Mouse (Mus musculus) hindbrain, embryonic 15.5 days (tissue): Measurements from ENCODE around the gene Nenf. TPM values are rescaled to one million over a fixed set of nuclear protein-coding genes. Genes with fewer than 3 reads are reported as not detected.
A peak's percentile ranks its signal among the peaks of the same experiment; 100 is the strongest.

Source experiments
- ATAC-seq: fragments of 200-750 bp; cut with Nextera tagmentation; 2 replicates; pipeline ENCODE4 v1.8.0; 2017; ENCODE audit warnings: low read depth, moderate number of reproducible peaks, moderate TSS enrichment; ENCODE audit not compliant: low FRiP score
- H3K27ac ChIP-seq: fragments of 300-500 bp; sonication (generic); replicated peaks from 2 replicates; pipeline ENCODE4 v1.5.1; 2015; ENCODE audit warnings: mild to moderate bottlenecking, inconsistent platforms
- H3K27me3 ChIP-seq: fragments of 300-500 bp; sonication (generic); 2 replicates; pipeline ENCODE4 v1.6.1; 2015; ENCODE audit warnings: control low read depth, inconsistent platforms
- H3K36me3 ChIP-seq: fragments of 300-500 bp; sonication (generic); 2 replicates; pipeline ENCODE4 v1.6.1; 2015; ENCODE audit warnings: control low read depth, inconsistent platforms
- H3K4me1 ChIP-seq: fragments of 300-500 bp; sonication (generic); replicated peaks from 2 replicates; pipeline ENCODE4 v1.6.1; 2015; ENCODE audit warnings: control low read depth, inconsistent platforms
- H3K4me2 ChIP-seq: fragments of 300-500 bp; sonication (generic); 2 replicates; pipeline ENCODE4 v1.6.1; 2015; ENCODE audit warnings: moderate library complexity, mild to moderate bottlenecking, inconsistent platforms
- H3K4me3 ChIP-seq: fragments of 300-500 bp; sonication (generic); 2 replicates; pipeline ENCODE4 v1.5.1; 2015; ENCODE audit warnings: mild to moderate bottlenecking, inconsistent platforms
- H3K9ac ChIP-seq: fragments of 300-500 bp; sonication (generic); 2 replicates; pipeline ENCODE4 v1.6.1; 2015; ENCODE audit warnings: inconsistent platforms
- H3K9me3 ChIP-seq: fragments of 300-500 bp; sonication (generic); 2 replicates; pipeline ENCODE4 v1.6.1; 2016; ENCODE audit warnings: control low read depth, inconsistent platforms
- WGBS: fragments of 180-500 bp; shearing (Covaris S2); methylation state at CpG from one replicate; pipeline ENCODE4 v1.1.7; 2015; 5-methylcytosine and 5-hydroxymethylcytosine counted together
- polyA plus RNA-seq: library from polyadenylated mRNA; unstranded; fragments of >200 nt; fragmentation: Nextera tagmentation; extraction: Ambion mirVana; gene quantifications from 2 replicates; pipeline ENCODE4 v1.2.1, GENCODE M21; 2015

The Nenf gene
- polyA plus RNA-seq, 1 experiment from 2014 or later: 138 TPM

DNA sequence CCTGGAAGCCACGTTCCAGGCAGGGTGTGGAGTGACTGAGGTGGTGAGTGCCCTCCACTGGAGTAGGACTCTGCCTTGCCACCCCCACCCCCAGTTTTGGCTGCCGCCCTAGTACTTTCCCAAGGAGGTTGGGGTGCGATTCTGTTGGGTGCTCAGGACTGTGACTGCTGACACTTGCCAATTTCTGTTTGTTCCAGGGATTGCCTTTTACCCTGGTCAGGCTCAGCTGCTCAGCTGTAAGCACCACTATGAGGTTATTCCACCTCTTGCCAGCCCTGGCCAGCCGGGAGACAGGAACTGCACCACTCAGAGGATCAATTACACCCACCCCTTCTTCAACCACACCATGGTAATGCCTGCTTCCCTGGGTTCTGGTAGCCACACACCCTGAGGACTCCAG is 22.5 kb upstream of the Nenf start:
- H3K4me2 ChIP-seq: no peak overlapping the region
- no peak overlapping the region for H3K9ac ChIP-seq
- H3K27ac ChIP-seq: no peak overlapping the region
- ATAC-seq: no peak
- no peaks in the 10 kb centered on the region for H3K4me1 ChIP-seq
- no peak overlapping the region for H3K4me3 ChIP-seq
- H3K36me3 ChIP-seq: peaks cover 80% of the 10 kb centered on the region
- H3K9me3 ChIP-seq: no peaks in the 10 kb centered on the region
- WGBS: 92% methylated on average over 4 of the region's 4 CpGs
- no peaks in the 10 kb centered on the region for H3K27me3 ChIP-seq

DNA sequence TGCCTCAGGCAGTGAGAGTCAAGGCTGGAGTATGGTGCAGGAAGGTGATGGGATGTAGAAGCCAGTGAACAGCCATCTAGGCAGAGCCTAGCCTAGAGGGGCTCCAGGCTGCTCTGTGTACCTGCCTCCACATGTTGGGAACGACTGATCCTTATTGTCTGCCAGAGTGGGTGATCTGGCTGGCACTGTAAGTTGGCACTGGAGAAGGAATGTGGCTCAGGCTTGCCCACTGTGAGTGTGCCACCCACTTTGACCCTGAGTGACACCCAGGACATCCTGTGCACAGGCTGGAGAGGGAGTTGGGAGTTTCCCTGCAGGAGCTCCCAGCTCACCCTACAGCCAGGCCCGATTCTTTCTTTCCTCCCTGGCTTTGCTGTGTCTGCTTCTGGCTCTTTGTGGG is 21.9 kb upstream of the Nenf start:
- Histone ChIP-seq H3K4me3 (no peak overlapping the region), H3K9ac (no peak overlapping the region), H3K27ac (no peak overlapping the region), H3K9me3 (no peaks in the 10 kb centered on the region), H3K27me3 (no peaks in the 10 kb centered on the region), H3K4me1 (no peaks in the 10 kb centered on the region), H3K36me3 (peaks cover 74% of the 10 kb centered on the region), H3K4me2 (no peak overlapping the region)
- no peak for ATAC-seq
- 94% methylated on average over 2 of the region's 2 CpGs for WGBS

- H3K4me2 ChIP-seq: no peak overlapping the region
- H3K4me1 ChIP-seq: 0 out of 2 replicates have a peak, but pooled peaks cover 6% of the 10 kb centered on the region
- H3K9me3 ChIP-seq: no peaks in the 10 kb centered on the region
- 84% methylated on average over 5 of the region's 5 CpGs for WGBS
- ATAC-seq: no peak
- no peak overlapping the region for H3K9ac ChIP-seq
- H3K27ac ChIP-seq: no peak overlapping the region
- no peak overlapping the region for H3K4me3 ChIP-seq
- no peaks in the 10 kb centered on the region for H3K27me3 ChIP-seq
- H3K36me3 ChIP-seq: peaks cover 48% of the 10 kb centered on the region
These were observed 16.5 kb upstream of the Nenf start for GRCm38 (mm10) chr1:191334500-191334899.

GRCm38 (mm10) chr1:191330356-191330755 is 12.4 kb upstream of the Nenf start:
- peaks cover 36% of the 10 kb centered on the region for H3K4me1 ChIP-seq
- H3K4me2 ChIP-seq: no peak overlapping the region
- no peak overlapping the region for H3K27ac ChIP-seq
- peaks cover 20% of the 10 kb centered on the region; the same call in 1 of the 2 replicates for H3K36me3 ChIP-seq
- no peak for ATAC-seq
- H3K9ac ChIP-seq: no peak overlapping the region
- no peak overlapping the region for H3K4me3 ChIP-seq
- no peaks in the 10 kb centered on the region for H3K9me3 ChIP-seq
- WGBS: 86% methylated on average over 4 of the region's 4 CpGs
- H3K27me3 ChIP-seq: no peaks in the 10 kb centered on the region

DNA sequence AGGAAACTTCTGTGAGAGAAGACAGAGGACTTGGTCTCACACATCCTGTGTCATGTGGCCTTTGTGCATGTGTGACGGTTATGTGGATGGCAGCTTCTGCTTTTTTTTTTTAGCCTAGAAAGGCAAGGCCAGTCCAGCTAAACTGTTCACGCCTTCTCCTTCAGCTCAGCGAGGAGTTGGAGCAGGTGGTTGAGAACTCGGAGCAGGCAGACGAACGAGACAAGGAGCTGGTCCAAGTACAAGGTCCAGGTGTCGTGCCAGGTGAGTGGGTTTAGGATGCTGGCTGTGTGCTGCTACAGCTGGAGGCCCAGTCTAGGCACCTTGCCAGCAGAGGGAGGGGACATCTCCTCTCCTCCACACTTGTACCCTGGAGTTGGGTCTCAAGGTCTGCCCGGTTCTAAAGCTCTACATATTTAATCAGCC is 10.0 kb upstream of the Nenf start:
- 0 out of 2 replicates have a peak, but pooled peaks cover 5% of the 10 kb centered on the region for H3K36me3 ChIP-seq

GRCm38 (mm10) chr1:191327258-191327657 is 9.3 kb upstream of the Nenf start:
- 0 out of 2 replicates have a peak overlapping the region, but pooled peaks have one; percentile 86 for H3K9ac ChIP-seq
- H3K4me2 ChIP-seq: peak overlapping the region; percentile 80

More for the DNA sequence above, 10.0 kb upstream of the Nenf start:
- no peak overlapping the region for H3K4me3 ChIP-seq
- H3K9ac ChIP-seq: no peak overlapping the region
- H3K9me3 ChIP-seq: no peaks in the 10 kb centered on the region
- peaks cover 39% of the 10 kb centered on the region for H3K4me1 ChIP-seq
- H3K27ac ChIP-seq: no peak overlapping the region
- 68% methylated on average over 8 of the region's 8 CpGs for WGBS
- no peaks in the 10 kb centered on the region for H3K27me3 ChIP-seq
- H3K4me2 ChIP-seq: peak overlapping the region; percentile 80; the same call in 1 of the 2 replicates
- no peak for ATAC-seq

GRCm38 (mm10) chr1:191326233-191326882 is 8.4 kb upstream of the Nenf start:
- H3K4me3 ChIP-seq: peak overlapping the region; percentile 83
- WGBS: 1% methylated on average over 35 of the region's 35 CpGs
- H3K27ac ChIP-seq: peak overlapping the region; percentile 89
- H3K4me1 ChIP-seq: peaks cover 39% of the 10 kb centered on the region
- H3K9ac ChIP-seq: peak overlapping the region; percentile 86
- H3K36me3 ChIP-seq: 0 out of 2 replicates have a peak, but pooled peaks cover under 1% of the 10 kb centered on the region
- H3K9me3 ChIP-seq: no peaks in the 10 kb centered on the region
- no peaks in the 10 kb centered on the region for H3K27me3 ChIP-seq
- H3K4me2 ChIP-seq: peak overlapping the region; percentile 80
- ATAC-seq: peak; percentile 74

More at GRCm38 (mm10) chr1:191327258-191327657, 9.3 kb upstream of the Nenf start:
- H3K4me1 ChIP-seq: peaks cover 39% of the 10 kb centered on the region
- no peak overlapping the region for H3K27ac ChIP-seq
- ATAC-seq: no peak
- H3K36me3 ChIP-seq: 0 out of 2 replicates have a peak, but pooled peaks cover 5% of the 10 kb centered on the region
- H3K27me3 ChIP-seq: no peaks in the 10 kb centered on the region
- peak overlapping the region; percentile 83 for H3K4me3 ChIP-seq
- WGBS: 71% methylated on average over 8 of the region's 8 CpGs
- no peaks in the 10 kb centered on the region for H3K9me3 ChIP-seq

DNA sequence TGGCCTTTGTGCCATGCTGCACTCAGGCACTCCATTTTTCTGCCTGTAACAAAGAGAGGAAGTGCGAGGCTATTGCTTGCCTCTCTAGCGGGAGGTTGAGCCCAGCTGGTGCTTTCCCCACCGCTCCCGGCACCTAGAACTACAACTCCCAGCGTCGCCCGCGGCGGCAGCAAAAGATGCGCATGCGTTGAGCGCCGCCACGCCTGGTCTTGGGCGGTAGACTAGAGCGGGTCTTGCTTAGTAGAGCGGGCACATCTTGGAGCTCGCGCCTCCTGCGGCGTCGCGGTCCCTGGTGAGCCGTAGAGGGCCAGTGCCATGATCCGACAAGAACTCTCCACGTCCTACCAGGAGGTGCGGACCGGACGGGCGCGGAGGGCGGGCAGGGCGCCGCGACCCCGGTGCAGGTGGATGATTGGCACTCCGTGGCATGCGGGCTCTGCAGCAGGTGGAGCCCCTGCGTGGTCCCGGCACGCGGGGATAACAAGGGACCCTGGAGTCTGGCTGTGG is 7.8 kb upstream of the Nenf start, which contains the start of gene Tmem206:
TSS of gene Tmem206 (plus strand) at position 187 of the 507 bp plus-strand sequence.
- H3K9ac ChIP-seq: peak within 1 kb of the TSS; percentile 86
- H3K4me3 ChIP-seq: peak within 1 kb of the TSS; percentile 83
- H3K4me1 ChIP-seq: peaks cover 39% of the 10 kb centered on the region
- no peaks in the 10 kb centered on the region for H3K27me3 ChIP-seq
- peak within 1 kb of the TSS; percentile 80 for H3K4me2 ChIP-seq
- no peaks in the 10 kb centered on the region for H3K36me3 ChIP-seq
- peak within 1 kb of the TSS; percentile 89 for H3K27ac ChIP-seq
- under 1% methylated on average over 42 of the region's 42 CpGs for WGBS
- no peaks in the 10 kb centered on the region for H3K9me3 ChIP-seq
- ATAC-seq: peak; percentile 95

GRCm38 (mm10) chr1:191324733-191325590 is 7.0 kb upstream of the Nenf start:
- peak overlapping the region; percentile 31; the same call in 1 of the 2 replicates for H3K9ac ChIP-seq

DNA sequence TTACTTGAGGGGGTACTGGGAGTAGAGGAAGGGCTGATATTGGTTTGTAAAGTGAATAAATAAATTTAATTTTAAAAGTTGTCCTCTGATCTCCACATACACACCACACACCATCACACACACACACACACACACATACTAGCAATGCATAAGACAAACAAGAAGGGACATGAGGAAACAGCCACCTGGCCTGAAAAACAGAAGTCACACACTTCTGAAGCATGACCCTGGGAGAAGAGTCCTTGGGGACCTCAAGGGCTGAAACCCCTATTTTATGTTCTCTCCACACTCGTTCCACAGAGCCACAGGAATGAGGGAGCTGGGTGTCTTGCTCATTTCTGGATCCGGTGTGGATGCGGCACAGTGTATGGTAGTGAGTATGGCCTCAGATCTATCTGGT is 5.4 kb upstream of the Nenf start:
- Histone ChIP-seq H3K9ac (no peak overlapping the region), H3K4me1 (peaks cover 26% of the 10 kb centered on the region), H3K27me3 (no peaks in the 10 kb centered on the region), H3K4me2 (no peak overlapping the region), H3K36me3 (no peaks in the 10 kb centered on the region), H3K9me3 (no peaks in the 10 kb centered on the region), H3K27ac (no peak overlapping the region), H3K4me3 (no peak overlapping the region)
- ATAC-seq: no peak
- WGBS: 87% methylated on average over 3 of the region's 3 CpGs

More at GRCm38 (mm10) chr1:191324733-191325590, 7.0 kb upstream of the Nenf start:
- H3K4me3 ChIP-seq: peak overlapping the region; percentile 83
- WGBS: 82% methylated on average over 7 of the region's 7 CpGs
- peak overlapping the region; percentile 80 for H3K4me2 ChIP-seq
- H3K36me3 ChIP-seq: no peaks in the 10 kb centered on the region
- peak; percentile 3; the same call in 1 of the 2 replicates for ATAC-seq
- no peaks in the 10 kb centered on the region for H3K27me3 ChIP-seq
- H3K27ac ChIP-seq: peak overlapping the region; percentile 89
- H3K4me1 ChIP-seq: peaks cover 32% of the 10 kb centered on the region
- no peaks in the 10 kb centered on the region for H3K9me3 ChIP-seq

- Histone ChIP-seq H3K4me1 (peaks cover 11% of the 10 kb centered on the region), H3K27ac (no peak overlapping the region), H3K36me3 (no peaks in the 10 kb centered on the region), H3K27me3 (no peaks in the 10 kb centered on the region), H3K4me2 (no peak overlapping the region), H3K4me3 (no peak overlapping the region), H3K9me3 (no peaks in the 10 kb centered on the region), H3K9ac (no peak overlapping the region)
- ATAC-seq: no peak
- WGBS: 78% methylated on average over 4 of the region's 5 CpGs
These were observed 692 bp upstream of the Nenf start for GRCm38 (mm10) chr1:191318686-191319085.

DNA sequence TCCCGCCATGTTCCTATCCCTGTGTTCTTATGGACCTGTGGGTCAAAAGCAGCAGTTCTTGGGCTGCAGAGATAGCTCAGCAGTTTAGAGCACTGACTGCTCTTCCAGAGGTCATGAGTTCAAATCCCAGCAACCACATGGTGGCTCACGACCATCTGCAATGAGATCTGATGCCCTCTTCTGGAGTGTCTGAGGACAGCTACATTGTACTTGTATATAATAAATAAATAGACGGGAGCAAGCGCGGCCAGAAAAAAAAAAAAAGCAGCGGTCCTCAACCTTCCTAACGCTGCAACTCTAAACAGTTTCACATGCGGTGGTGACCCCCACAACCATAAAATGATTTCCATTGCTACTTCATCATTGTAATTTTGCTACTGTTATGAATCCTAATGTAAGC is 1.2 kb downstream of the Nenf start:
- no peak for ATAC-seq
- Histone ChIP-seq H3K27ac (no peak overlapping the region), H3K4me2 (peak overlapping the region; percentile 87), H3K9me3 (no peaks in the 10 kb centered on the region), H3K9ac (no peak overlapping the region), H3K4me3 (peak overlapping the region; percentile 76), H3K36me3 (no peaks in the 10 kb centered on the region), H3K27me3 (no peaks in the 10 kb centered on the region), H3K4me1 (peaks cover 17% of the 10 kb centered on the region)
- WGBS: 83% methylated on average over 8 of the region's 8 CpGs
